Mouse (Mus musculus) cortical plate, adult 2 months (tissue): ENCODE results near the gene Rangrf. TPM values are rescaled to one million over a fixed set of nuclear protein-coding genes. Genes with fewer than 3 reads are reported as not detected.

Experiments
- H3K27ac ChIP-seq: fragments of 200-500 bp; 2 replicates; pipeline ENCODE4 v1.5.1; 2012; ENCODE audit warnings: low read length, control low read depth, inconsistent platforms; ENCODE audit not compliant: insufficient read depth
- H3K4me1 ChIP-seq: fragments of 200-500 bp; 2 replicates; pipeline ENCODE4 v1.6.1; 2011; ENCODE audit warnings: low read length; ENCODE audit not compliant: control insufficient read depth, insufficient read depth
- H3K4me3 ChIP-seq: fragments of 200-500 bp; 2 replicates; pipeline ENCODE4 v1.5.1; 2011; ENCODE audit warnings: mild to moderate bottlenecking, low read length, control low read depth; ENCODE audit not compliant: insufficient read depth
- CTCF ChIP-seq: fragments of 200-500 bp; IDR thresholded peaks from 2 replicates; pipeline ENCODE4 v1.5.1; 2011; ENCODE audit warnings: mild to moderate bottlenecking, control low read depth, low read length; ENCODE audit not compliant: insufficient read depth; ENCODE audit errors: extremely low read depth
- POLR2A ChIP-seq: fragments of 200-500 bp; IDR thresholded peaks from 2 replicates; pipeline ENCODE4 v1.6.1; 2011; ENCODE audit warnings: mild to moderate bottlenecking, low read length, control low read depth; ENCODE audit not compliant: insufficient read depth; ENCODE audit errors: extremely low read depth
- polyA plus RNA-seq: library from polyadenylated mRNA; depleted of rRNA; stranded (reverse); fragments of >200 nt; gene quantifications from 2 replicates; pipeline ENCODE4 v1.2.3, GENCODE M21; 2012; rRNA removed

Gene Rangrf
- polyA plus RNA-seq, 1 experiment: 37.5 TPM

- no peaks in the 10 kb centered on the region for H3K4me1 ChIP-seq
- H3K4me3 ChIP-seq: no peak overlapping the region
- H3K27ac ChIP-seq: no peak overlapping the region
- TF ChIP-seq POLR2A (no peak), CTCF (no peak)
These were observed 41.0 kb downstream of the Rangrf start for GRCm38 (mm10) chr11:68933885-68934507.

- H3K4me1 ChIP-seq: no peaks in the 10 kb centered on the region
- H3K27ac ChIP-seq: no peak overlapping the region
- H3K4me3 ChIP-seq: no peak overlapping the region
- TF ChIP-seq POLR2A (no peak), CTCF (no peak)
These were observed 45.0 kb downstream of the Rangrf start for GRCm38 (mm10) chr11:68929947-68930346.

GRCm38 (mm10) chr11:68926981-68927380, 48.0 kb downstream of the Rangrf start, which contains the start of gene Odf4:
TSS of gene Odf4 (minus strand) at chr11:68927081.
- no peaks in the 10 kb centered on the region for H3K4me1 ChIP-seq
- TF ChIP-seq CTCF: no peak
- TF ChIP-seq POLR2A: no peak

GRCm38 (mm10) chr11:68924749-68925148, 50.2 kb downstream of the Rangrf start:
- H3K4me3 ChIP-seq: no peak overlapping the region
- no peak overlapping the region for H3K27ac ChIP-seq
- no peaks in the 10 kb centered on the region for H3K4me1 ChIP-seq
- TF ChIP-seq POLR2A (no peak), CTCF (no peak)

More at GRCm38 (mm10) chr11:68926981-68927380, 48.0 kb downstream of the Rangrf start, which contains the start of gene Odf4:
- no peak within 1 kb of the TSS for H3K4me3 ChIP-seq
- no peak within 1 kb of the TSS for H3K27ac ChIP-seq

- TF ChIP-seq CTCF (no peak), POLR2A (no peak)
- H3K4me1 ChIP-seq: no peaks in the 10 kb centered on the region
- H3K4me3 ChIP-seq: no peak overlapping the region
- no peak overlapping the region for H3K27ac ChIP-seq
These were observed 51.8 kb downstream of the Rangrf start for GRCm38 (mm10) chr11:68923191-68923590.

Other genes with a start within 250 kb of the Rangrf start
- 102 and 103 TPM in 2 replicates for gene Ndel1, start 103.3 kb downstream of the Rangrf start, polyA plus RNA-seq
- 0.04 and 0.06 TPM in 2 replicates for gene Rnf222, start 86.6 kb downstream of the Rangrf start, polyA plus RNA-seq
- 1,839 and 1,926 TPM in 2 replicates for gene Rpl26, start 73.6 kb downstream of the Rangrf start, polyA plus RNA-seq
- 0.79 and 1.2 TPM in 2 replicates for gene Odf4, start 48.1 kb downstream of the Rangrf start, polyA plus RNA-seq
- 27.5 and 32.5 TPM in 2 replicates for gene Arhgef15, start 17.7 kb downstream of the Rangrf start, polyA plus RNA-seq
- gene Slc25a35, start 7.1 kb downstream of the Rangrf start, polyA plus RNA-seq: 12.2 and 12.8 TPM in 2 replicates
- gene Pfas, start 33.3 kb upstream of the Rangrf start, polyA plus RNA-seq: 17.6 and 20.9 TPM in 2 replicates
- 47.0 and 50.0 TPM in 2 replicates for gene Ctc1, start 40.7 kb upstream of the Rangrf start, polyA plus RNA-seq
- 0.57 and 1.2 TPM in 2 replicates for gene Aurkb, start 70.5 kb upstream of the Rangrf start, polyA plus RNA-seq
- 32.5 and 34.1 TPM in 2 replicates for gene Borcs6, start 84.5 kb upstream of the Rangrf start, polyA plus RNA-seq
- gene Tmem107, start 95.6 kb upstream of the Rangrf start, polyA plus RNA-seq: 20.6 and 21.4 TPM in 2 replicates
- 1,153 and 1,156 TPM in 2 replicates for gene Vamp2, start 113.3 kb upstream of the Rangrf start, polyA plus RNA-seq
- 48.3 and 57.6 TPM in 2 replicates for gene Per1, start 120.0 kb upstream of the Rangrf start, polyA plus RNA-seq
- 0.50 and 0.83 TPM in 2 replicates for gene Hes7, start 145.2 kb upstream of the Rangrf start, polyA plus RNA-seq
- gene 9130213A22Rik, start 147.4 kb upstream of the Rangrf start, polyA plus RNA-seq: 2.1 and 2.3 TPM in 2 replicates
- gene Aloxe3, start 150.7 kb upstream of the Rangrf start, polyA plus RNA-seq: 8.7 and 11.6 TPM in 2 replicates
- gene Alox12b, start 181.8 kb upstream of the Rangrf start, polyA plus RNA-seq: 4.4 and 5.4 TPM in 2 replicates
- gene Alox8, start 222.7 kb upstream of the Rangrf start, polyA plus RNA-seq: 2.2 and 2.7 TPM in 2 replicates